Mouse (Mus musculus) frontal cortex, adult (tissue): ENCODE data around the gene Aprt.

Experiments
- ATAC-seq: cut with Nextera tagmentation; 2 replicates; pipeline ENCODE4 v1.9.2; 2017; ENCODE audit warnings: mild to moderate bottlenecking, moderate library complexity, mixed read lengths; ENCODE audit not compliant: low TSS enrichment

Aprt gene

GRCm38 (mm10) chr8:122564363-122565352, 12.1 kb downstream of the Aprt start:
- no peak for ATAC-seq

- ATAC-seq, result no peak; the same call in 1 of the 2 replicates
Observed at GRCm38 (mm10) chr8:122561199-122561598, 15.5 kb downstream of the Aprt start.

GRCm38 (mm10) chr8:122558671-122559349, 17.9 kb downstream of the Aprt start:
- ATAC-seq, result no peak

GRCm38 (mm10) chr8:122557248-122558038, 19.3 kb downstream of the Aprt start:
- ATAC-seq, result no peak

GRCm38 (mm10) chr8:122556030-122557009, 20.4 kb downstream of the Aprt start:
- ATAC-seq, result no peak

GRCm38 (mm10) chr8:122554786-122555185, 21.9 kb downstream of the Aprt start:
- peak; percentile 56; the same call in 1 of the 2 replicates for ATAC-seq

GRCm38 (mm10) chr8:122551265-122552051, 25.3 kb downstream of the Aprt start, which contains the start of gene Piezo1:
Piezo1 (minus strand) TSS chr8:122551329.
- ATAC-seq, result 0 out of 2 replicates have a peak, but pooled peaks have one; percentile 25

GRCm38 (mm10) chr8:122550995-122551264, 25.8 kb downstream of the Aprt start:
- no peak for ATAC-seq

- no peak for ATAC-seq
Observed at GRCm38 (mm10) chr8:122550234-122550994, 26.3 kb downstream of the Aprt start.

- ATAC-seq, result peak; percentile 62; the same call in 1 of the 2 replicates
Observed at GRCm38 (mm10) chr8:122548891-122549439, 27.7 kb downstream of the Aprt start.

- no peak for ATAC-seq
Observed at GRCm38 (mm10) chr8:122548331-122548730, 28.4 kb downstream of the Aprt start.

GRCm38 (mm10) chr8:122547815-122548214, 28.9 kb downstream of the Aprt start:
- ATAC-seq, result no peak

GRCm38 (mm10) chr8:122546811-122547453, 29.8 kb downstream of the Aprt start:
- ATAC-seq, result no peak

GRCm38 (mm10) chr8:122546066-122546755, 30.5 kb downstream of the Aprt start:
- ATAC-seq, result no peak

- no peak for ATAC-seq
Observed at GRCm38 (mm10) chr8:122544138-122544537, 32.6 kb downstream of the Aprt start.

GRCm38 (mm10) chr8:122538310-122539076, 38.2 kb downstream of the Aprt start:
- no peak for ATAC-seq

- ATAC-seq, result no peak
Observed at GRCm38 (mm10) chr8:122537812-122538211, 38.9 kb downstream of the Aprt start.
